ENCODE assay signal across 27 mouse cellular contexts in the genomic region with DNA sequence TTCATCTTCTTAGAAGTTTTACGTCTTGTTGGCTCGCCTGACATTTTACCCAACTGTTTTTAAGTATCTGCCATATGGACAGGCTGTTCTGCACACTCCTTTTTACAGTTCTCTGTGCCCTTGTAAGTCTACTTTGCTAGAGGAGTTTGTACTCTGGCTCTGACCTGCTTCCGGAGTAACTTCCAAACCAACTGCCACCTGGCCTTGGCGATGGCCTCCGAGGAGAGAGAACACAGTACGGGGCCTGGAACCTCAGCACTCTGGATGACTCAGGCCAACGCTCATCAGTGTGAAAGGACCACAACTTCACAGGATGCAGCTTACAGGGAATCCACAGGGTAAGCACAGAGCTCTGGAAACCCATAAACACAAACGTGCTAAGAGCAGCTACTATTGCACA. TPM values are rescaled to one million over a fixed set of nuclear protein-coding genes. Genes with fewer than 3 reads are reported as not detected.
A peak's percentile ranks its signal among the peaks of the same experiment; 100 is the strongest.
DNase-seq lines count a peak whose midpoint lies in the region; ATAC-seq and TF ChIP-seq lines count a peak whose summit lies in the region.
"Had no signal": no experiment of that assay in that cellular context is flagged by ENCODE, and none has a peak within 500 bp of the region (broad histone marks: within the 10 kb centered on the region; RNA-seq: fewer than 3 reads in every experiment).

No protein-coding gene starts in this region.

- no peak for ATAC-seq in forebrain, postnatal 0 days
- ATAC-seq in forebrain, embryonic 12.5 days (ENCODE audit: low FRiP score): no peak
- ATAC-seq: hindbrain, embryonic 16.5 days had no signal

- WGBS in forebrain, postnatal 0 days: 78% methylated on average over 8 of the region's 8 CpGs
- WGBS in forebrain, embryonic 12.5 days: 90% methylated on average over 8 of the region's 8 CpGs

- peak; percentile 25 for DNase-seq in forebrain, postnatal 0 days
- peak; percentile 22 to 46 for DNase-seq in layer of hippocampus, adult 2 months (ENCODE audit: low spot score in 2 of 2)
- no peak for DNase-seq in layer of hippocampus, adult 9-10 months (ENCODE audit: low spot score)
- peak; percentile 31 for DNase-seq in testis, postnatal 10 days (ENCODE audit: low spot score)
- DNase-seq in testis, postnatal 14 days (ENCODE audit: low spot score): no peak
- DNase-seq: adrenal gland, adult 2 months; cerebellum, adult 2 months; cerebellum, postnatal 14 days; embryo, embryonic 11 days; gastrocnemius, postnatal 10 days; heart, adult 2 months; heart, postnatal 4 days had no signal

- H3K27me3 ChIP-seq in forebrain, postnatal 0 days (ENCODE audit: insufficient read depth, low read length): no peaks in the 10 kb centered on the region
- H3K27me3 ChIP-seq in forebrain, embryonic 12.5 days: peaks cover 3% of the 10 kb centered on the region; the same call in 1 of the 2 replicates
- H3K27me3 ChIP-seq: embryonic facial prominence, embryonic 15.5 days; forebrain, embryonic 15.5 days; heart, embryonic 12.5 days; hindbrain, embryonic 12.5 days had no signal

- no peak for TF ChIP-seq CTCF in forebrain, postnatal 0 days (IDR thresholded peaks at IDR 0.05; ENCODE audit: low read depth)
- TF ChIP-seq CTCF in layer of hippocampus, adult 2 months (conservative IDR thresholded peaks at IDR 0.05): no peak

- H3K9me3 ChIP-seq in forebrain, postnatal 0 days (ENCODE audit: low read length): no peaks in the 10 kb centered on the region
- H3K9me3 ChIP-seq in forebrain, embryonic 12.5 days: no peaks in the 10 kb centered on the region
- H3K9me3 ChIP-seq: embryonic facial prominence, embryonic 15.5 days; forebrain, embryonic 10.5 days; forebrain, embryonic 15.5 days; heart, embryonic 12.5 days; hindbrain, embryonic 12.5 days had no signal

- H3K9ac ChIP-seq in forebrain, postnatal 0 days: no peak overlapping the region
- no peak overlapping the region for H3K9ac ChIP-seq in forebrain, embryonic 12.5 days
- H3K9ac ChIP-seq: embryonic facial prominence, embryonic 15.5 days; forebrain, embryonic 15.5 days; heart, embryonic 12.5 days; hindbrain, embryonic 12.5 days had no signal

- H3K4me3 ChIP-seq in forebrain, postnatal 0 days (ENCODE audit: low read depth, low read length): no peak overlapping the region
- H3K4me3 ChIP-seq in forebrain, embryonic 12.5 days (replicated peaks): no peak overlapping the region
- H3K4me3 ChIP-seq in layer of hippocampus, adult 2 months: no peak overlapping the region
- H3K4me3 ChIP-seq: embryonic facial prominence, embryonic 15.5 days; erythroblast, embryonic 14.5 days; forebrain, embryonic 10.5 days; forebrain, embryonic 15.5 days; heart, adult 2 months; heart, embryonic 12.5 days; hindbrain, embryonic 12.5 days had no signal

- H3K4me2 ChIP-seq in forebrain, postnatal 0 days (ENCODE audit: low read depth): no peak overlapping the region
- H3K4me2 ChIP-seq in forebrain, embryonic 12.5 days: no peak overlapping the region
- H3K4me2 ChIP-seq: embryonic facial prominence, embryonic 15.5 days; forebrain, embryonic 15.5 days; heart, embryonic 12.5 days; hindbrain, embryonic 12.5 days had no signal

- H3K27ac ChIP-seq in forebrain, postnatal 0 days (ENCODE audit: low read depth, low read length): no peak overlapping the region
- no peak overlapping the region for H3K27ac ChIP-seq in forebrain, embryonic 12.5 days
- peak overlapping the region; percentile 63; the same call in 1 of the 2 replicates for H3K27ac ChIP-seq in layer of hippocampus, adult 2 months
- H3K27ac ChIP-seq: embryonic facial prominence, embryonic 15.5 days; forebrain, embryonic 10.5 days; forebrain, embryonic 15.5 days; heart, adult 2 months; hindbrain, embryonic 12.5 days had no signal

- no peaks in the 10 kb centered on the region for H3K4me1 ChIP-seq in forebrain, postnatal 0 days (ENCODE audit: insufficient read depth)
- peaks cover 7% of the 10 kb centered on the region for H3K4me1 ChIP-seq in forebrain, embryonic 12.5 days
- H3K4me1 ChIP-seq: embryonic facial prominence, embryonic 15.5 days had no signal

- peaks cover 30% of the 10 kb centered on the region for H3K36me3 ChIP-seq in forebrain, postnatal 0 days (ENCODE audit: insufficient read depth)
- H3K36me3 ChIP-seq in forebrain, embryonic 12.5 days (replicated peaks): peaks cover 37% of the 10 kb centered on the region

RNA-seq across cellular contexts. Expression of a gene that starts 8.1 kb away (rescaled TPM):
- total RNA-seq in forebrain, postnatal 0 days (2014; rRNA removed): 202 and 291 TPM in 2 replicates
- polyA plus RNA-seq in forebrain, postnatal 0 days (2015; fragmentation: Nextera tagmentation; extraction: Ambion mirVana): 569 and 710 TPM in 2 replicates
- polyA plus RNA-seq in forebrain, embryonic 12.5 days (2016; fragmentation: Nextera tagmentation; extraction: Ambion mirVana): 383 and 390 TPM in 2 replicates
- total RNA-seq in layer of hippocampus, adult 2 months (2021): 100 to 1,000 TPM; 321 to 335 TPM

RNA-seq across cellular contexts. Expression of a gene that starts 14.9 kb away (rescaled TPM):
- 0.08 TPM in 1 of 2 replicates, not detected in the other for total RNA-seq in forebrain, postnatal 0 days (2014; rRNA removed)
- polyA plus RNA-seq in forebrain, postnatal 0 days (2015; fragmentation: Nextera tagmentation; extraction: Ambion mirVana): 0.21 and 0.92 TPM in 2 replicates
- polyA plus RNA-seq in forebrain, embryonic 12.5 days (2016; fragmentation: Nextera tagmentation; extraction: Ambion mirVana): 0.12 and 0.20 TPM in 2 replicates
- total RNA-seq in layer of hippocampus, adult 2 months (2021): 1 to 10 TPM in 1 of 2 experiments, under 1 TPM in 1; 0.61 to 1.2 TPM
- total RNA-seq: adrenal gland, adult 2 months; ES-E14; heart, adult 2 months; heart, postnatal 4 days had no signal
- polyA plus RNA-seq: embryonic facial prominence, embryonic 11.5 days; forebrain, embryonic 15.5 days; heart, adult 2 months; heart, embryonic 12.5 days; hindbrain, embryonic 12.5 days had no signal

RNA-seq across cellular contexts. Expression of a gene that starts 16.1 kb away (rescaled TPM):
- not detected in 2 replicates for total RNA-seq in forebrain, postnatal 0 days (2014; rRNA removed)
- polyA plus RNA-seq in forebrain, postnatal 0 days (2015; fragmentation: Nextera tagmentation; extraction: Ambion mirVana): not detected in 2 replicates
- not detected in 2 replicates for polyA plus RNA-seq in forebrain, embryonic 12.5 days (2016; fragmentation: Nextera tagmentation; extraction: Ambion mirVana)
- total RNA-seq in layer of hippocampus, adult 2 months (2021): under 1 TPM in 1 of 2 experiments, not detected in 1; 0.08 TPM
- total RNA-seq: adrenal gland, adult 2 months; common myeloid progenitor, adult 5-6 weeks; gastrocnemius, postnatal 10 days; gastrocnemius, postnatal 4 days; heart, adult 2 months; heart, postnatal 4 days had no signal
- polyA plus RNA-seq: adrenal gland, adult 2 months; cerebellum, adult 2 months; embryonic facial prominence, embryonic 11.5 days; erythroblast, embryonic 14.5 days; forebrain, embryonic 10.5 days; forebrain, embryonic 15.5 days; heart, adult 2 months; heart, embryonic 12.5 days; heart, embryonic 16.5 days; hindbrain, embryonic 12.5 days; hindbrain, embryonic 16.5 days; inflammation-experienced regulatory T-cells, adult 6 months had no signal

RNA-seq across cellular contexts. Expression of a gene that starts 28.1 kb away (rescaled TPM):
- not detected in 2 replicates for total RNA-seq in forebrain, postnatal 0 days (2014; rRNA removed)
- polyA plus RNA-seq in forebrain, postnatal 0 days (2015; fragmentation: Nextera tagmentation; extraction: Ambion mirVana): not detected in 2 replicates
- not detected in 2 replicates for polyA plus RNA-seq in forebrain, embryonic 12.5 days (2016; fragmentation: Nextera tagmentation; extraction: Ambion mirVana)
- total RNA-seq in layer of hippocampus, adult 2 months (2021): not detected
- total RNA-seq: adrenal gland, adult 2 months; common myeloid progenitor, adult 5-6 weeks; gastrocnemius, postnatal 10 days; gastrocnemius, postnatal 4 days; heart, adult 2 months; heart, postnatal 4 days had no signal
- polyA plus RNA-seq: adrenal gland, adult 2 months; cerebellum, adult 2 months; embryonic facial prominence, embryonic 11.5 days; embryonic facial prominence, embryonic 15.5 days; erythroblast, embryonic 14.5 days; forebrain, embryonic 10.5 days; forebrain, embryonic 15.5 days; frontal cortex, adult 2 months; heart, adult 2 months; heart, embryonic 12.5 days; heart, embryonic 16.5 days; hindbrain, embryonic 12.5 days; hindbrain, embryonic 16.5 days; inflammation-experienced regulatory T-cells, adult 6 months had no signal

RNA-seq across cellular contexts. Expression of a gene that starts 39.5 kb away (rescaled TPM):
- not detected in 2 replicates for total RNA-seq in forebrain, postnatal 0 days (2014; rRNA removed)
- polyA plus RNA-seq in forebrain, postnatal 0 days (2015; fragmentation: Nextera tagmentation; extraction: Ambion mirVana): not detected in 2 replicates
- not detected in 2 replicates for polyA plus RNA-seq in forebrain, embryonic 12.5 days (2016; fragmentation: Nextera tagmentation; extraction: Ambion mirVana)
- not detected for total RNA-seq in layer of hippocampus, adult 2 months (2021)
- total RNA-seq: adrenal gland, adult 2 months; common myeloid progenitor, adult 5-6 weeks; ES-E14; gastrocnemius, postnatal 10 days; gastrocnemius, postnatal 4 days; heart, adult 2 months; heart, postnatal 4 days had no signal
- polyA plus RNA-seq: adrenal gland, adult 2 months; cerebellum, adult 2 months; embryonic facial prominence, embryonic 11.5 days; embryonic facial prominence, embryonic 15.5 days; erythroblast, embryonic 14.5 days; forebrain, embryonic 10.5 days; forebrain, embryonic 15.5 days; frontal cortex, adult 2 months; heart, adult 2 months; heart, embryonic 12.5 days; heart, embryonic 16.5 days; hindbrain, embryonic 12.5 days; hindbrain, embryonic 16.5 days; inflammation-experienced regulatory T-cells, adult 6 months had no signal

Comparison
In these comparisons a context has a peak if more than half of its experiments do, and no peak if none do; other contexts are left out.
1. DNase-seq: peak in forebrain, postnatal 0 days (single experiment), layer of hippocampus, adult 2 months (2 of 2) and testis, postnatal 10 days (single experiment); none in layer of hippocampus, adult 9-10 months (single experiment) and testis, postnatal 14 days (single experiment).